ENCODE assay signal across 19 mouse cellular contexts in genomic region chr17:48500846-48501445, GRCm38 (mm10). TPM values are rescaled to one million over a fixed set of nuclear protein-coding genes. Genes with fewer than 3 reads are reported as not detected.
A peak's percentile ranks its signal among the peaks of the same experiment; 100 is the strongest.
DNase-seq lines count a peak whose midpoint lies in the region; ATAC-seq and TF ChIP-seq lines count a peak whose summit lies in the region.
"Had no signal": no experiment of that assay in that cellular context is flagged by ENCODE, and none has a peak within 500 bp of the region (broad histone marks: within the 10 kb centered on the region; RNA-seq: fewer than 3 reads in every experiment).

No protein-coding gene starts in this region.

- no peaks in the 10 kb centered on the region for H3K36me3 ChIP-seq in forebrain, postnatal 0 days (ENCODE audit: insufficient read depth)
- no peaks in the 10 kb centered on the region for H3K36me3 ChIP-seq in forebrain, embryonic 13.5 days (ENCODE audit: poor library complexity, severe bottlenecking)
- peaks cover 3% of the 10 kb centered on the region for H3K36me3 ChIP-seq in small intestine, adult 2 months (ENCODE audit: control insufficient read depth, insufficient read depth, low read length)
- H3K36me3 ChIP-seq: embryonic facial prominence, embryonic 13.5 days; forebrain, embryonic 10.5 days; limb, embryonic 15.5 days; neural tube, embryonic 12.5 days had no signal

- 67% methylated on average over 7 of the region's 7 CpGs for WGBS in forebrain, postnatal 0 days
- WGBS in forebrain, embryonic 13.5 days: 81% methylated on average over 7 of the region's 7 CpGs
- 27% methylated on average over 7 of the region's 7 CpGs for WGBS in small intestine, adult 2 months

- 0 out of 2 replicates have a peak, but pooled peaks have one; percentile 14 for ATAC-seq in forebrain, postnatal 0 days
- no peak for ATAC-seq in forebrain, embryonic 13.5 days
- ATAC-seq: hindbrain, postnatal 0 days; midbrain, embryonic 16.5 days had no signal

- no peak for TF ChIP-seq POLR2A in small intestine, adult 2 months (IDR thresholded peaks at IDR 0.05; ENCODE audit: low read depth, low read length)

- no peaks in the 10 kb centered on the region for H3K9me3 ChIP-seq in forebrain, postnatal 0 days (ENCODE audit: low read length)
- 0 out of 2 replicates have a peak, but pooled peaks cover 4% of the 10 kb centered on the region for H3K9me3 ChIP-seq in forebrain, embryonic 13.5 days (replicated peaks)
- H3K9me3 ChIP-seq: embryonic facial prominence, embryonic 13.5 days; limb, embryonic 15.5 days; neural tube, embryonic 12.5 days had no signal

- no peak overlapping the region for H3K27ac ChIP-seq in forebrain, postnatal 0 days (ENCODE audit: low read depth, low read length)
- no peak overlapping the region for H3K27ac ChIP-seq in forebrain, embryonic 13.5 days
- H3K27ac ChIP-seq in small intestine, adult 2 months (ENCODE audit: insufficient read depth, low read depth, low read length): peak overlapping the region; percentile 58
- H3K27ac ChIP-seq: embryonic facial prominence, embryonic 13.5 days; forebrain, embryonic 10.5 days; hindbrain, postnatal 0 days; limb, embryonic 15.5 days; neural tube, embryonic 12.5 days had no signal

- H3K4me2 ChIP-seq in forebrain, postnatal 0 days (ENCODE audit: low read depth): no peak overlapping the region
- no peak overlapping the region for H3K4me2 ChIP-seq in forebrain, embryonic 13.5 days
- H3K4me2 ChIP-seq: embryonic facial prominence, embryonic 13.5 days; limb, embryonic 15.5 days; lung, embryonic 14.5 days; neural tube, embryonic 12.5 days had no signal

- no peak for TF ChIP-seq CTCF in forebrain, postnatal 0 days (IDR thresholded peaks at IDR 0.05; ENCODE audit: low read depth)
- TF ChIP-seq CTCF in small intestine, adult 2 months (IDR thresholded peaks at IDR 0.05; ENCODE audit: extremely low read depth, insufficient read length, insufficient replicate concordance, low read depth, low read length): no peak

- H3K27me3 ChIP-seq in forebrain, postnatal 0 days (ENCODE audit: insufficient read depth, low read length): no peaks in the 10 kb centered on the region
- no peaks in the 10 kb centered on the region for H3K27me3 ChIP-seq in forebrain, embryonic 13.5 days
- H3K27me3 ChIP-seq in small intestine, adult 2 months (ENCODE audit: control insufficient read depth, insufficient read depth, low read length): no peaks in the 10 kb centered on the region
- H3K27me3 ChIP-seq: embryonic facial prominence, embryonic 13.5 days; limb, embryonic 15.5 days; neural tube, embryonic 12.5 days had no signal

- H3K9ac ChIP-seq in forebrain, postnatal 0 days: no peak overlapping the region
- no peak overlapping the region for H3K9ac ChIP-seq in forebrain, embryonic 13.5 days
- H3K9ac ChIP-seq: embryonic facial prominence, embryonic 13.5 days; limb, embryonic 15.5 days; lung, embryonic 14.5 days; neural tube, embryonic 12.5 days had no signal

- H3K4me1 ChIP-seq in forebrain, postnatal 0 days (ENCODE audit: insufficient read depth): peaks cover 8% of the 10 kb centered on the region; the same call in 1 of the 2 replicates
- H3K4me1 ChIP-seq in forebrain, embryonic 13.5 days: peaks cover 20% of the 10 kb centered on the region
- H3K4me1 ChIP-seq in small intestine, adult 2 months (ENCODE audit: control insufficient read depth, insufficient read depth, insufficient read length, low read length): peaks cover 12% of the 10 kb centered on the region; the same call in 1 of the 2 replicates
- H3K4me1 ChIP-seq: limb, embryonic 15.5 days had no signal

- intact Hi-C loops in heart, postnatal 14 days (cut with DNase I): no loop called here

- no peak for DNase-seq in forebrain, postnatal 0 days
- DNase-seq in kidney, adult 9 months: peak; percentile 64
- no peak for DNase-seq in kidney, postnatal 10 days
- peak; percentile 27 to 56 for DNase-seq in heart, postnatal 14 days
- no peak for DNase-seq in right cerebral cortex, postnatal 10 days (ENCODE audit: low spot score in 2 of 2)
- DNase-seq: layer of hippocampus, adult 9-11 months; lung, embryonic 14.5 days had no signal

- no peak overlapping the region for H3K4me3 ChIP-seq in forebrain, postnatal 0 days (ENCODE audit: low read depth, low read length)
- H3K4me3 ChIP-seq in forebrain, embryonic 13.5 days: no peak overlapping the region
- H3K4me3 ChIP-seq in small intestine, adult 2 months (ENCODE audit: low read depth, low read length): no peak overlapping the region
- H3K4me3 ChIP-seq: embryonic facial prominence, embryonic 13.5 days; forebrain, embryonic 10.5 days; limb, embryonic 15.5 days; neural tube, embryonic 12.5 days had no signal

RNA-seq across cellular contexts. Expression of gene Unc5cl, which starts 46.2 kb away (rescaled TPM):
- not detected in 2 replicates for total RNA-seq in forebrain, postnatal 0 days (2014; rRNA removed)
- polyA plus RNA-seq in forebrain, postnatal 0 days (2015; fragmentation: Nextera tagmentation; extraction: Ambion mirVana): 0.14 and 0.56 TPM in 2 replicates
- polyA plus RNA-seq in forebrain, embryonic 13.5 days (2015; fragmentation: Nextera tagmentation; extraction: Ambion mirVana): 0.15 and 0.37 TPM in 2 replicates
- total RNA-seq in heart, postnatal 14 days (2021): under 1 TPM; 0.17 to 0.83 TPM
- 52.1 and 88.3 TPM in 2 replicates for polyA plus RNA-seq in small intestine, adult 2 months (2012; rRNA removed)
- polyA plus RNA-seq: C2C12; neural tube, embryonic 12.5 days had no signal

RNA-seq across cellular contexts. Expression of gene Tspo2, which starts 49.6 kb away (rescaled TPM):
- 0.31 TPM in 1 of 2 replicates, not detected in the other for total RNA-seq in forebrain, postnatal 0 days (2014; rRNA removed)
- 0.47 and 0.82 TPM in 2 replicates for polyA plus RNA-seq in forebrain, postnatal 0 days (2015; fragmentation: Nextera tagmentation; extraction: Ambion mirVana)
- 1.7 and 2.4 TPM in 2 replicates for polyA plus RNA-seq in forebrain, embryonic 13.5 days (2015; fragmentation: Nextera tagmentation; extraction: Ambion mirVana)
- total RNA-seq in heart, postnatal 14 days (2021): 1 to 10 TPM in 1 of 2 experiments, under 1 TPM in 1; 0.96 to 1.8 TPM
- polyA plus RNA-seq in small intestine, adult 2 months (2012; rRNA removed): 2.6 and 9.6 TPM in 2 replicates
- total RNA-seq: left cerebral cortex, postnatal 10 days had no signal
- polyA plus RNA-seq: C2C12; forebrain, embryonic 10.5 days; testis, adult 2 months; urinary bladder, adult 2 months had no signal

Comparison
In these comparisons a context has a peak if more than half of its experiments do, and no peak if none do; other contexts are left out.
1. DNase-seq: peak in kidney, adult 9 months (single experiment) and heart, postnatal 14 days (2 of 2); none in forebrain, postnatal 0 days (single experiment), kidney, postnatal 10 days (single experiment) and right cerebral cortex, postnatal 10 days (0 of 2).
2. RNA of gene Unc5cl, which starts 46.2 kb away (polyA plus RNA-seq): 52.1 to 88.3 TPM in small intestine, adult 2 months; 0.14 to 0.56 TPM in forebrain, postnatal 0 days and 0.15 to 0.37 TPM in forebrain, embryonic 13.5 days; every median in the first group is over 10 times any median in the second.